Mouse (Mus musculus) thymus, postnatal 0 days (tissue): ENCODE measurements around the gene Tubg1. TPM values are rescaled to one million over a fixed set of nuclear protein-coding genes. Genes with fewer than 3 reads are reported as not detected.
"Not testable (repeated sequence)": the region's sequence is repeated elsewhere in the genome, so short reads cannot be mapped to it uniquely, and the experiment has no call there.

ENCODE experiments used
- DNase-seq: peaks from one replicate; pipeline ENCODE4 v3.0.0-alpha.2; 2015; ENCODE audit warnings: low spot score
- polyA plus RNA-seq: library from polyadenylated mRNA; unstranded; fragments of >200 nt; fragmentation: Nextera tagmentation; extraction: Ambion mirVana; gene quantifications from 2 replicates; pipeline ENCODE4 v1.2.1, GENCODE M21; 2015

Gene Tubg1
- polyA plus RNA-seq, 1 experiment from 2014 or later = 73.0 TPM

- no peak for DNase-seq
These were observed 21.5 kb upstream of the Tubg1 start for GRCm38 (mm10) chr11:101098231-101098630.

- DNase-seq = no peak
These were observed 16.7 kb upstream of the Tubg1 start for GRCm38 (mm10) chr11:101103011-101103410.

GRCm38 (mm10) chr11:101109351-101109750 lies 10.4 kb upstream of the Tubg1 start:
- no peak for DNase-seq

- no peak for DNase-seq
These were observed 9.0 kb upstream of the Tubg1 start for GRCm38 (mm10) chr11:101110708-101111107.

- DNase-seq = no peak
These were observed 8.6 kb upstream of the Tubg1 start for GRCm38 (mm10) chr11:101111178-101111577.

GRCm38 (mm10) chr11:101112186-101112585 lies 7.6 kb upstream of the Tubg1 start:
- no peak for DNase-seq

GRCm38 (mm10) chr11:101115564-101115963 lies 4.2 kb upstream of the Tubg1 start:
- no peak for DNase-seq

GRCm38 (mm10) chr11:101118105-101118504 lies 1.6 kb upstream of the Tubg1 start:
- no peak for DNase-seq

GRCm38 (mm10) chr11:101119131-101119760 lies 492 bp upstream of the Tubg1 start:
- DNase-seq = peak; percentile 21

- DNase-seq = peak; percentile 9
These were observed 929 bp downstream of the Tubg1 start for GRCm38 (mm10) chr11:101120545-101121188.

- not testable (repeated sequence) for DNase-seq
These were observed 4.8 kb downstream of the Tubg1 start for GRCm38 (mm10) chr11:101124494-101124893.

GRCm38 (mm10) chr11:101125008-101125407 lies 5.3 kb downstream of the Tubg1 start:
- DNase-seq = not testable (repeated sequence)

- no peak for DNase-seq
These were observed 7.3 kb downstream of the Tubg1 start for GRCm38 (mm10) chr11:101127075-101127474.

GRCm38 (mm10) chr11:101128996-101129577 lies 9.3 kb downstream of the Tubg1 start:
- DNase-seq = no peak

- DNase-seq = no peak
These were observed 10.5 kb downstream of the Tubg1 start for GRCm38 (mm10) chr11:101130056-101130756.

GRCm38 (mm10) chr11:101131187-101131586 lies 11.4 kb downstream of the Tubg1 start:
- DNase-seq = no peak

GRCm38 (mm10) chr11:101131701-101132100 lies 12.0 kb downstream of the Tubg1 start:
- peak; percentile 42 for DNase-seq

- no peak for DNase-seq
These were observed 13.3 kb downstream of the Tubg1 start for GRCm38 (mm10) chr11:101133037-101133436.

GRCm38 (mm10) chr11:101134217-101134865 lies 14.6 kb downstream of the Tubg1 start:
- DNase-seq = no peak

- DNase-seq = no peak
These were observed 17.3 kb downstream of the Tubg1 start for GRCm38 (mm10) chr11:101137000-101137399.

GRCm38 (mm10) chr11:101138536-101139181 lies 18.9 kb downstream of the Tubg1 start:
- DNase-seq = no peak
